Mouse (Mus musculus) heart, adult 2 months (tissue): ENCODE results near the gene Sh3rf1. TPM values are rescaled to one million over a fixed set of nuclear protein-coding genes. Genes with fewer than 3 reads are reported as not detected.

Experiments used
- DNase-seq, 2 experiments: peaks; one replicate each; pipeline ENCODE4 v3.0.0; 2021
- H3K27ac ChIP-seq: fragments of 200-600 bp; 2 replicates; pipeline ENCODE4 v1.8.1; 2022
- H3K27me3 ChIP-seq: fragments of 200-500 bp; 2 replicates; pipeline ENCODE4 v1.6.1; 2012; ENCODE audit warnings: mild to moderate bottlenecking, low read length, inconsistent platforms, mixed read lengths; ENCODE audit not compliant: control insufficient read depth, insufficient read depth
- H3K36me3 ChIP-seq: fragments of 200-500 bp; 2 replicates; pipeline ENCODE4 v1.6.1; 2012; ENCODE audit warnings: low read length, inconsistent platforms; ENCODE audit not compliant: control insufficient read depth, insufficient read depth
- H3K4me1 ChIP-seq: fragments of 200-500 bp; 2 replicates; pipeline ENCODE4 v1.6.1; 2011; ENCODE audit warnings: low read length; ENCODE audit not compliant: control insufficient read depth, insufficient read depth
- H3K4me3 ChIP-seq: fragments of 200-600 bp; 2 replicates; pipeline ENCODE4 v1.8.1; 2022
- H3K79me2 ChIP-seq: fragments of 200-500 bp; replicated peaks from 2 replicates; pipeline ENCODE4 v1.6.1; 2012; ENCODE audit warnings: mild to moderate bottlenecking, inconsistent platforms, low read length, moderate library complexity, mixed read lengths; ENCODE audit not compliant: control insufficient read depth, insufficient read depth
- H3K9ac ChIP-seq: fragments of 200-500 bp; 2 replicates; pipeline ENCODE4 v1.6.1; 2012; ENCODE audit warnings: low read depth, mild to moderate bottlenecking, control low read depth, inconsistent platforms, low read length, mixed read lengths
- CTCF ChIP-seq: fragments of 200-600 bp; IDR thresholded peaks from 2 replicates; pipeline ENCODE4 v1.8.1; 2022; ENCODE audit warnings: antibody characterized with exemption, mild to moderate bottlenecking, moderate library complexity
- EP300 ChIP-seq: fragments of 200-500 bp; IDR thresholded peaks from 2 replicates; pipeline ENCODE4 v1.6.1; 2011; ENCODE audit warnings: low read depth, low read length, control low read depth; ENCODE audit not compliant: insufficient read depth
- POLR2A ChIP-seq: fragments of 200-500 bp; IDR thresholded peaks from 2 replicates; pipeline ENCODE4 v1.6.1; 2011; ENCODE audit warnings: mild to moderate bottlenecking, low read depth, low read length, control low read depth; ENCODE audit not compliant: insufficient read depth
- WGBS: fragments of 180-500 bp; shearing (Covaris S2); methylation state at CpG from one replicate; pipeline ENCODE4 v1.1.7; 2018; 5-methylcytosine and 5-hydroxymethylcytosine counted together
- intact Hi-C: fragments of 180-260 bp; cut with DNase I; formaldehyde crosslinking; loops from one replicate; pipeline ENCODE4 v1.15.1; 2025
- polyA plus RNA-seq: library from polyadenylated mRNA; depleted of rRNA; stranded (reverse); fragments of >200 nt; gene quantifications from 2 replicates; pipeline ENCODE4 v1.2.3, GENCODE M21; 2012
- total RNA-seq, 2 experiments: library from RNA; stranded (reverse); gene quantifications; 2 replicates each; pipeline ENCODE4 v1.2.3; 2021

Gene Sh3rf1
- total and polyA plus RNA-seq, 3 experiments: 3.1 to 4.9 (median 4.8) TPM

- DNase-seq: peak; percentile 20 to 26
- no peaks in the 10 kb centered on the region for H3K27me3 ChIP-seq
- no peak overlapping the region for H3K27ac ChIP-seq
- no peaks in the 10 kb centered on the region for H3K36me3 ChIP-seq
- intact Hi-C loops: no loop called here
- no peaks in the 10 kb centered on the region for H3K79me2 ChIP-seq
- H3K4me3 ChIP-seq: no peak overlapping the region
- H3K9ac ChIP-seq: no peak overlapping the region
- 31% methylated on average over 4 of the region's 4 CpGs for WGBS
- TF ChIP-seq POLR2A (no peak), EP300 (no peak), CTCF (no peak)
- H3K4me1 ChIP-seq: no peaks in the 10 kb centered on the region; the same call in 1 of the 2 replicates
These were observed 41.7 kb upstream of the Sh3rf1 start for GRCm38 (mm10) chr8:61182020-61182419.

GRCm38 (mm10) chr8:61185274-61186198 is 38.1 kb upstream of the Sh3rf1 start:
- no peaks in the 10 kb centered on the region for H3K79me2 ChIP-seq
- WGBS: 66% methylated on average over 5 of the region's 5 CpGs

GRCm38 (mm10) chr8:61194306-61194925 is 29.3 kb upstream of the Sh3rf1 start:
- intact Hi-C loops: no loop called here
- Histone ChIP-seq H3K4me3 (no peak overlapping the region), H3K79me2 (no peaks in the 10 kb centered on the region), H3K27ac (no peak overlapping the region), H3K4me1 (no peaks in the 10 kb centered on the region), H3K27me3 (no peaks in the 10 kb centered on the region), H3K9ac (no peak overlapping the region), H3K36me3 (no peaks in the 10 kb centered on the region)
- 69% methylated on average over 5 of the region's 5 CpGs for WGBS
- no peak for DNase-seq
- TF ChIP-seq CTCF (no peak), EP300 (no peak), POLR2A (no peak)

More at GRCm38 (mm10) chr8:61185274-61186198, 38.1 kb upstream of the Sh3rf1 start:
- intact Hi-C loops: no loop called here
- Histone ChIP-seq H3K27ac (no peak overlapping the region), H3K4me3 (no peak overlapping the region), H3K4me1 (no peaks in the 10 kb centered on the region; the same call in 1 of the 2 replicates), H3K27me3 (no peaks in the 10 kb centered on the region), H3K36me3 (no peaks in the 10 kb centered on the region), H3K9ac (no peak overlapping the region)
- DNase-seq: no peak
- TF ChIP-seq CTCF (no peak), EP300 (no peak), POLR2A (no peak)

- no peaks in the 10 kb centered on the region for H3K79me2 ChIP-seq
- intact Hi-C loops: no loop called here
- TF ChIP-seq CTCF (no peak), EP300 (no peak), POLR2A (no peak)
- no peak overlapping the region for H3K9ac ChIP-seq
- H3K27ac ChIP-seq: no peak overlapping the region
- H3K27me3 ChIP-seq: no peaks in the 10 kb centered on the region
- WGBS: 31% methylated on average over 6 of the region's 6 CpGs
- H3K4me3 ChIP-seq: no peak overlapping the region
- no peaks in the 10 kb centered on the region for H3K4me1 ChIP-seq
- DNase-seq: no peak
- H3K36me3 ChIP-seq: no peaks in the 10 kb centered on the region
These were observed 23.3 kb upstream of the Sh3rf1 start for GRCm38 (mm10) chr8:61200254-61200887.

- Histone ChIP-seq H3K9ac (no peak overlapping the region), H3K27ac (no peak overlapping the region), H3K4me1 (no peaks in the 10 kb centered on the region), H3K27me3 (no peaks in the 10 kb centered on the region), H3K79me2 (no peaks in the 10 kb centered on the region), H3K36me3 (no peaks in the 10 kb centered on the region), H3K4me3 (no peak overlapping the region)
- 76% methylated on average over 5 of the region's 5 CpGs for WGBS
- intact Hi-C loops: no loop called here
- DNase-seq: no peak
- no peak for TF ChIP-seq EP300
- TF ChIP-seq POLR2A: no peak
- TF ChIP-seq CTCF: no peak
These were observed 20.4 kb upstream of the Sh3rf1 start for GRCm38 (mm10) chr8:61203035-61203826.
